Mouse (Mus musculus): ENCODE data around the gene Tspan2. TPM values are rescaled to one million over a fixed set of nuclear protein-coding genes. Genes with fewer than 3 reads are reported as not detected.
A peak's percentile ranks its signal among the peaks of the same experiment; 100 is the strongest.

Tspan2 gene
- polyA plus RNA-seq, 1 experiment = 108 TPM

DNA sequence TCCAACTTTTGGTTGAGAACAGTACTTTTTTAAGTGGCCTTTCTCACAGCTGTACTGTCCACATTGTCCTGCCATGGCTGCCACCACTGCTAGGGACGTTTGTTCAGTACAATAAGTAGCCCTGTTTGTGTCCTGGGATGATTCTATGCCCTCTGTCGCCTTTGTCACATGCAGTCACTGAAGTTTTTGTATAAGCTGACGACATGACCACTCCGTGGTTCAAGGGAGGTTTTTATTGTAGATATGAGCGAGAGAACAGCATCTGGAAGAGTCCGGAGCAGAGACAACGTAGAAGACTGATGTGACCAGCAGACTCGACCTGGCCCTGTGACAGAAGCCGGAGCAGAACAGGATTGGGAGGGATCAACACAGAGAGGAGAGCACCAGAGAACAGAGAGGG, 25.7 kb upstream of the Tspan2 start:
- H3K27ac ChIP-seq (ENCODE audit: insufficient read depth, low read length) = no peak overlapping the region
- TF ChIP-seq CTCF (IDR thresholded peaks at IDR 0.05; ENCODE audit: extremely low read depth, insufficient read depth, low read length) = no peak
- TF ChIP-seq POLR2A (IDR thresholded peaks at IDR 0.05; ENCODE audit: extremely low read depth, insufficient read depth, low read length) = no peak
- H3K4me3 ChIP-seq (ENCODE audit: insufficient read depth, low read length) = no peak overlapping the region
- no peaks in the 10 kb centered on the region for H3K4me1 ChIP-seq (ENCODE audit: control insufficient read depth, insufficient read depth, low read length)

DNA sequence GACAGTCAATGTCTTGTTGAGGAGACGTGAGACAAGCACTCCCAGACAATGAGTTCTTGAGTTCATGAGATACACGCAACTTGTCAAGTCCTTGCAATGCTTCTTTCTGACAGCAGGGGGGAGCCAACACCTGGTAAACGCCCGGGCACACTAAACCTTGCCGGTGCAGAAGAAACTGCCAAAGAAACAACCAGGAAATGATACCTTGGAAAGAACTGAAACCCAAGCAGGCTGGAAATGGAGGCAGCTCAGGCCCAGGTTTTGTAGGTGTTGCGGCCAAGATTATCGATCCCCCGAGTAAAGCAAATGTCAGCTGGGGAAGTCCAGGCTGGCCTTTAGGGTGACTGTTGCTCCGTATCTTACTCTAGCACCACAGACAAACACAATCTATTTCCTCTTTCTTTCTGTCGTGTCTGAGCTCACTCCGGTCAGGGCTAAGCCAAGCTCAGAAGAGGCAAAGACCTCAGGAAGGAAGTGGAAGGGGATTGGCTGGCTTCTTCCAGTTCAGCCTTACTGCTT, 19.2 kb upstream of the Tspan2 start:
- H3K4me1 ChIP-seq (ENCODE audit: control insufficient read depth, insufficient read depth, low read length) = no peaks in the 10 kb centered on the region
- TF ChIP-seq CTCF (IDR thresholded peaks at IDR 0.05; ENCODE audit: extremely low read depth, insufficient read depth, low read length) = peak; percentile 90
- no peak for TF ChIP-seq POLR2A (IDR thresholded peaks at IDR 0.05; ENCODE audit: extremely low read depth, insufficient read depth, low read length)
- H3K4me3 ChIP-seq (ENCODE audit: insufficient read depth, low read length) = no peak overlapping the region
- H3K27ac ChIP-seq (ENCODE audit: insufficient read depth, low read length) = no peak overlapping the region

DNA sequence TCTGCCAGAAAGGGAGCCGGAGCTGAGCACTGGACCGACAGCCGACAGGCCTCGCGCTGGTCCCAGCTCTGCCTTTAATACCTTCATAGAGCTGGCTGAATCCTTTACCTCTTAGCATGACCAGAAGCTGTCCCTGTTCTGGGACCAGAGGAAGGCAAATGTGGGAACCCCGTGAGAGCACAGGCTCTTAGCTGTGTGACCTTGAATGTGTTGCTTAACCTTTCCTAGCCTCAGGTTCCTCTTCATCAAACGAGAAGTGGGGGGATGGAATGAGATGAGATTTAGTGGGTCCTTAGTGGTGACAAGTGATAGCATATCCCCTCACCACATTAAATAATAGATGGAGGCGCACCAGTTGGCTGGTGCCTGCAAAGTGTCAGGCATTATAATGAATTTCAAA, 18.5 kb upstream of the Tspan2 start:
- Histone ChIP-seq H3K4me3 (ENCODE audit: insufficient read depth, low read length) (no peak overlapping the region), H3K27ac (ENCODE audit: insufficient read depth, low read length) (no peak overlapping the region)

DNA sequence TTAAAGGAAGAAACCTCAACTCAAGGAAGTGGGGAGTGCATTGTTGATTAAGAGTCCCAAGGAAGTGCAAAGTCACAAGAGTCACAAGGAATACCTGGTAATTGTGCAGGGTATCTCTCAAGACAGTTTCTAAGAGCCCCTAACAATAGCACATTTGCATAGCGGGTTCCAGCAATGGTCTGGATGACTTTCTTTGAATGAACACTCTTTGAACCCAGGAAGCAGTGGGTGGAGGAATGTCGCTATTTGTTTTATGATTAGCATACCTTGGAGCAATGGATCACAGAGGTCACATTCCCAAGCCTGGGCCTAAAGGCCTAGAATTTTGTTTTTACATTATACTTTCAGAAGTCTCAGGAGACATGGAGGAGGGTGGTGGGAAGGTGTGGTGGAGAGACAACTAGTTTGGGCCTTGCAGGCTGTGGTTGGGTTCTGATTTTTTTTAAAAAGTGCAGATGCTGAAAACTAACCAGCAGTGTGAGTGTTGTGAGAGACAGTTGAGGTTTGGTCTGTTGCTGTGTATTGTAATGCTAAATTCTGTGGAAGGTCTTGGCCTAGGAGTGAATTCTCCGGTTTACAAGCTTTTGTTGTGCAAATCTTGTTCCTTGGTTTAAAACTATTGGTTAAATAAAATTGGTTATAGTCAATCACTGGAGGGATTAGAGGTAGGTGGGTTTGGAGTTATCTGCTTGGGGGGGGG, 16.6 kb upstream of the Tspan2 start:
- Histone ChIP-seq H3K27ac (ENCODE audit: insufficient read depth, low read length) (no peak overlapping the region), H3K4me1 (ENCODE audit: control insufficient read depth, insufficient read depth, low read length) (no peaks in the 10 kb centered on the region), H3K4me3 (ENCODE audit: insufficient read depth, low read length) (no peak overlapping the region)
- TF ChIP-seq CTCF (IDR thresholded peaks at IDR 0.05; ENCODE audit: extremely low read depth, insufficient read depth, low read length) = no peak
- TF ChIP-seq POLR2A (IDR thresholded peaks at IDR 0.05; ENCODE audit: extremely low read depth, insufficient read depth, low read length) = no peak

More for the DNA sequence above, 18.5 kb upstream of the Tspan2 start:
- TF ChIP-seq CTCF (IDR thresholded peaks at IDR 0.05; ENCODE audit: extremely low read depth, insufficient read depth, low read length) = no peak
- TF ChIP-seq POLR2A (IDR thresholded peaks at IDR 0.05; ENCODE audit: extremely low read depth, insufficient read depth, low read length) = no peak
- no peaks in the 10 kb centered on the region for H3K4me1 ChIP-seq (ENCODE audit: control insufficient read depth, insufficient read depth, low read length)

DNA sequence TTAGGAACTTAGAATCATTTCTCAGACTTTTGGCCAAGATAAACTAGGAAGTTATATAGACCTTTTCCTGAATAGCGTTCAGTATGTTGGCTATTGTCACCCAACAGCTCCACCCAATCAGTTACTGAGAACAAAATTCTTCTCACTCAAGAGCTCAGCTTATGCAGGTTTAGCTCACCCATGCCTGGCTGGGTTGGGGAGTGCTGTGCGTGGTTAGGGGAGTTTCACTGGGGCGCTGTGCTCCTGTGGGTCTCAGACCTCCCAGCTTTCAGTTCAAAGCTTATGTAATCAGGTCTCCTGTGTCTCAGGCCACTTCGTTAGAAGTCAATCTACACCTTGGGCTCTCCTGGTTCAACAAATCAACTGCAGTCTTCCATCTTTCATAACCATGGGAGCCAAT, 11.2 kb upstream of the Tspan2 start:
- no peak overlapping the region for H3K27ac ChIP-seq (ENCODE audit: insufficient read depth, low read length)

DNA sequence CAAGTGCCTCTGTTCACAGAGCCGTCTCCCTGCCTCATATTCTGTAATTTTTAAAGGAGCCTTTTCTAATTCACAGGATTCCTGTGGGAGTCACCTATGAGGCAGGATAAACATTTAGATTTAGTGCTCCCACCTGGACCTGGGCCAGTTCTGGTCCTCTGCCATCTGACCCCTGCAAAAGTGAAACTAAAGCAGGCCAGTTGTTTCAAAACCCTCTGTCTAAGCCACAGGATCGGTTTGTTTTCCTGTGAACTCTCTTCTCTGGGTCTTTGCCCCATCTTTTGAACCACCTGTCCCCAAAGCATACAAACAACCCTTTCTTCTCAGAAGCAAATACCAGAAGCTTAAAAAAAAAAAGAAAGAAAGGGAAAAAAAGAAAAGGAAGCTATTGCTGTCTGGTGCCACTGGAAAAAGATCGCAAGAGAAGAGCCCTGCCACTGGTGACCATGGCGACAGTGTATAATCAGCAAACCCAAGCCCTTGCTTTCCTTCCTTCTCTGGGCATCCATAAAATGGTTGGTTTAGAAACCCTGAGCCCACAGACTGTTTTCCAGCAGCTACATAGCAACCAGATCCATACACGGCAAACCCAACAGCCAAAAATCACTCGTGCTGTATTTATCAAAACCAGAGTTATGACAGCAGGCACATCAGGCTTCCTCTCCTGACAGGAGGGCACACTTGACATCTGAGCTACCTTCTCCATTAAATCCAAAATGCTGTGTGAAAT, 10.3 kb upstream of the Tspan2 start:
- no peak for TF ChIP-seq CTCF (IDR thresholded peaks at IDR 0.05; ENCODE audit: extremely low read depth, insufficient read depth, low read length)
- TF ChIP-seq POLR2A (IDR thresholded peaks at IDR 0.05; ENCODE audit: extremely low read depth, insufficient read depth, low read length) = no peak
- H3K27ac ChIP-seq (ENCODE audit: insufficient read depth, low read length) = no peak overlapping the region
- peaks cover 3% of the 10 kb centered on the region; the same call in 1 of the 2 replicates for H3K4me1 ChIP-seq (ENCODE audit: control insufficient read depth, insufficient read depth, low read length)
- no peak overlapping the region for H3K4me3 ChIP-seq (ENCODE audit: insufficient read depth, low read length)

More for the DNA sequence above, 11.2 kb upstream of the Tspan2 start:
- Histone ChIP-seq H3K4me3 (ENCODE audit: insufficient read depth, low read length) (no peak overlapping the region), H3K4me1 (ENCODE audit: control insufficient read depth, insufficient read depth, low read length) (peaks cover 3% of the 10 kb centered on the region; the same call in 1 of the 2 replicates)
- no peak for TF ChIP-seq CTCF (IDR thresholded peaks at IDR 0.05; ENCODE audit: extremely low read depth, insufficient read depth, low read length)
- no peak for TF ChIP-seq POLR2A (IDR thresholded peaks at IDR 0.05; ENCODE audit: extremely low read depth, insufficient read depth, low read length)

DNA sequence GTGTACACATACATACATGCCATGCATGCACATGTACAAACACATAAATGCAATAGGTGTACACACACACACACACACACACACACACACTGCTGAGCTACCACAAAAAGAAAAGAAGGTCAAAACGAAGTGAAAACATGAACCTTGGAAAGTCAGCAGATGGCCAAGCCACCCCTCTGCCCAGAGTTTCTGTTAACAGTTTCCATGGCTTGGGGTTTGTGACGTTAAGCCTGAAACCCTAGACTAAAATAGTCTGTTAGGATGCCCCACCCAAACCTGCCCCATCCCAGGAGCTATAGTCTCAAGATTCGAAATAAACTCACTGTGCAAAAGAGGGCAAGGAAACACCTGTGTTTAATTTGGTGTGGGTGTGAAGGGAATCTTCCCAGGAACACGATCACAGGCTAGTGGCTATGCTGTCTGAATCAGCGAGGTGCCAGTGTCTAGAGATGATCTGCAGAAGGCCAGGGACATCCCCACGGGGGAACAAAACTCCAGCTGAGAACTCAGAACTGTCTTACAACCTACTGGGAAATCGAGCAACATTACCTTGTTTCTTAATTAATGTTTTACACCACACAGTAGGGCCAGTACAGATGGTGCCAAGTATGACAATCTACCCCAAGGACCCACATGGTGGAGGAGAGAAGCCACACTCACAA, 9.4 kb upstream of the Tspan2 start:
- no peak overlapping the region for H3K4me3 ChIP-seq (ENCODE audit: insufficient read depth, low read length)

DNA sequence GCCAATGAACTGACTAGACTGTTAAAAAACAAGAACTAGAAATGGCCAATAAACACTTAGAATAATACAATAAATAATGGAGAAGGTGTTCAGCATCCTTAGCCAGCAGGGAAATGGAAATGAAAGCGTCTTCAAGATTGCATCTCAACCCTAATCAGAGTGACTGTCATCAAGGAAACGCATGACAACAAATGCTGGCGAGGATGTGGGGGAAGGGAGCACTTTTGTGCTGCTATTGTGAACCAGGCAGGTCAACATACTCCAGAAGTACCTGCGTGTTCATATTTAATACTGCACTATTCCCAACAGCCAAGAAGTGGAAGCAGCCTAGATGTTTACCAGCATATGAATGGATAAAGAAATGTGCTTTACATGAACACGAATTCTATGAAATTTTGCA, 4.9 kb upstream of the Tspan2 start:
- Histone ChIP-seq H3K4me3 (ENCODE audit: insufficient read depth, low read length) (no peak overlapping the region), H3K27ac (ENCODE audit: insufficient read depth, low read length) (no peak overlapping the region), H3K4me1 (ENCODE audit: control insufficient read depth, insufficient read depth, low read length) (no peaks in the 10 kb centered on the region)
- no peak for TF ChIP-seq POLR2A (IDR thresholded peaks at IDR 0.05; ENCODE audit: extremely low read depth, insufficient read depth, low read length)
- TF ChIP-seq CTCF (IDR thresholded peaks at IDR 0.05; ENCODE audit: extremely low read depth, insufficient read depth, low read length) = no peak

More for the DNA sequence above, 9.4 kb upstream of the Tspan2 start:
- H3K27ac ChIP-seq (ENCODE audit: insufficient read depth, low read length) = no peak overlapping the region
- TF ChIP-seq POLR2A (IDR thresholded peaks at IDR 0.05; ENCODE audit: extremely low read depth, insufficient read depth, low read length) (no peak), CTCF (IDR thresholded peaks at IDR 0.05; ENCODE audit: extremely low read depth, insufficient read depth, low read length) (no peak)
- peaks cover 3% of the 10 kb centered on the region; the same call in 1 of the 2 replicates for H3K4me1 ChIP-seq (ENCODE audit: control insufficient read depth, insufficient read depth, low read length)

DNA sequence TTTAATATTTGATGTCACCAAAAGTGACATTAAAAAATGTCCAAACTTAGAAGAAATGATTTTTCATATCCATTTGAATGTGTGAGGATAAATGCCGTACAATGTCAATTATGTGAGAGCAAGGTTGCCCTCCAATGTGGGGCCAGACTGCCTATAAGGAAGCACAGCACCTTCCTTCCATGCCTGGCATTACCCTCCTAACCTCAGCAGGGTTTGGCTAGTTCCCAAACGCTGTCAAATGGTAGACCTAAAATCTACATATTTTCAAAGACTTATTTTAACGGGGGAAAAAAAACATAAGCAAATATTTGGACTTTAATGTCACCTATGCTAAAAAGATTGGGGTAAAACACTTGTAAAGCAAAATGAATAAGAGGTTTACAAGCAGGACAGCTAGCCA, 3.2 kb upstream of the Tspan2 start:
- H3K4me3 ChIP-seq (ENCODE audit: insufficient read depth, low read length) = no peak overlapping the region
- TF ChIP-seq POLR2A (IDR thresholded peaks at IDR 0.05; ENCODE audit: extremely low read depth, insufficient read depth, low read length) = no peak
- no peak for TF ChIP-seq CTCF (IDR thresholded peaks at IDR 0.05; ENCODE audit: extremely low read depth, insufficient read depth, low read length)
- no peak overlapping the region for H3K27ac ChIP-seq (ENCODE audit: insufficient read depth, low read length)
- no peaks in the 10 kb centered on the region for H3K4me1 ChIP-seq (ENCODE audit: control insufficient read depth, insufficient read depth, low read length)

All from cortical plate, adult 2 months (tissue).